Mouse (Mus musculus): ENCODE data around the gene Esrrg.

- no peak for TF ChIP-seq CTCF (IDR thresholded peaks at IDR 0.05; ENCODE audit: control insufficient read depth, insufficient read depth, insufficient read length)
- no peak for TF ChIP-seq USF1 (IDR thresholded peaks at IDR 0.05; ENCODE audit: low read depth)
- TF ChIP-seq MAX (IDR thresholded peaks at IDR 0.05) = no peak
These were observed 624.6 kb downstream of the Esrrg start for GRCm38 (mm10) chr1:188233036-188233724.

All from C2C12 (cell line).